Mouse (Mus musculus) ES-CJ7 (cell line): ENCODE data around the gene Dppa4.
A peak's percentile ranks its signal among the peaks of the same experiment; 100 is the strongest.

Source experiments
- DNase-seq: peaks from one replicate; pipeline ENCODE4 v3.0.0; 2011; ENCODE audit warnings: low read depth, low spot score

The Dppa4 gene

DNA sequence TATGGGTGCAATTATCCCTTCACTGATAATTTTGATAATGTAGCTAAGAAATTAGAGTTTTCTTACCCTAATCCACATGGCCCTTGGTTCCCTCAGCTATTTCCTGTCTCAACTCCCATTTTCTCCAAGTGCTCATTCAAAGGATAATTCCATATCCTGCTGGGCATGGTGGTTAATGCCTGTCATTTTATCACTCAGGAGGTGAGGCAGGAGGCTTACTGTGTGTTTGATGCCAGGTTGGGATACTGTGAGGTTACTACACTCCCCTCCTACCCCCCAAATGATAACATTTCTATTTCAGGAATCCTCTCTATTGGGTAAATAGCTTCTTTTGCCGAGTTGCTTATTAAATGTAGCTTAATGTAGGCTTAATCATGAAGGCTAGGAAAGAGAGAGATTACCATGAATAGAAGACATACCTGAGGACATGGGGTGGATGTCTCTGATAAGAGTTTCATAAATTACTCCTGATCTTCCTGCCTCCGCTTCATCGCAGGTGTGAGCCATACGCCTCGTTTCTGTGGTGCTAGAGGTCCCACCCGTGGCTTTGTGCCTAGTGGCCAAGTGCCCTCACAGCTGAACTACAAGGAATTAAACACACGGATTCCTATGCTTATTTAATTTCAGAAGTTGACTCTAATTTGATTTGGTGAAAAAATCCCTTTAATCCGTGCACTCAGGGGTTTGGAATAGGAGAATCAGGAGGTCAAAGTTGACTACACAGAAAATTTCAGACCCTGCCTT, 40.2 kb downstream of the Dppa4 start:
- DNase-seq, result no peak

DNA sequence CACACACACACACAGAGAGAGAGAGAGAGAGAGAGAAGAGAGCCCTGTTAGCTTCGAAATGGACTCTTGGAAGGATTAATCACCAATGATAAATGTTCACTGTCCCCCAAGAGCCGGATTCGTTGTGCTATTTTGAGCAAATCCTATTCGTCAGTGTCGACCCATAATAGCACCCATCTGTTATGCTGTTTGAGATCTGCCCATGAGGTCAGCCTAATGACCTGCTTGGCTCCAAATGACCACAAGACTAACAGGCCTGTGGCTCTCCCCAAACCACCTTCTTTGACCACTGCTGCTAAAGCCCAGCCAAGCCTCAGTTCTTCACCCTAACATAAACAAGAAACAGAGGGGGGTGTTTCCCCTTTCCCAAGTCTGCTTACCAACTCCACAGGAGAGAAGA, 43.4 kb downstream of the Dppa4 start:
- no peak for DNase-seq

DNA sequence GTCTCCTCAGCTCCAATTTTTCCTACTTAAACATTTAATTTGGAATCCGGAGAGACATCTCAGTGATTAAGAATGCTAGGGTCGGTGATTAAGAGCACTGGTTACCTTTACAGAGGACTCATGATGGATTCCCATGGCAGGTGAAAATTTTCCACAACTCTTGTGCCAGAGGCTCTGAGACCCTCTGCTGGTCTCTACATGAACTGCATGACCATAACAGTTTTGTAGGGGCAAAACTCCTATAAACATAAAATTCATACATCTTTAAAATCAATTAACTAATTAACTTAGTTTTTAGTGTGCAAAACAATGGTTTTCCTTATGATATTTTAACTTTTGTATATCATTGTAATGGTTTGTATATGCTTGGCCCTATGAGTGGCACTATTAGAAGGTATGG, 44.9 kb downstream of the Dppa4 start:
- peak; percentile 39 for DNase-seq

DNA sequence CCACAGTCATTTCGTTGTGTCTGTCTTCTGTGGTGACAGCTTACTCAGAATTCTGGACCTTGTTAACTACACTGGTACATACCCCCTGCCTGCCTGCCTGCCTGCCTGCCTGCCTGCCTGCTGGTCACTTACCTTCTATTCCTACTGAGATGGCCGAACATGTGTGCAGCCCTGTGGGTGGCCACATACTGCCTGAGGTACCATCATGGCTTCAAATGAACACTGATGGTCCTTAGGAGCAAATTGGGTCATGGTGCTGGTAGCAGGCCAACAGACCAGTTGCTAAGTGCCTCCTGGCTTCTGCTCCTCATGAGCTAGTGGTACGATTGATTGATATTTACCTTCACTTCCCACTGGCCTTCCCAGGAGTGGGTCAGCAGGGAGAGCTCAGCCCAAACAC, 48.3 kb downstream of the Dppa4 start:
- no peak for DNase-seq

DNA sequence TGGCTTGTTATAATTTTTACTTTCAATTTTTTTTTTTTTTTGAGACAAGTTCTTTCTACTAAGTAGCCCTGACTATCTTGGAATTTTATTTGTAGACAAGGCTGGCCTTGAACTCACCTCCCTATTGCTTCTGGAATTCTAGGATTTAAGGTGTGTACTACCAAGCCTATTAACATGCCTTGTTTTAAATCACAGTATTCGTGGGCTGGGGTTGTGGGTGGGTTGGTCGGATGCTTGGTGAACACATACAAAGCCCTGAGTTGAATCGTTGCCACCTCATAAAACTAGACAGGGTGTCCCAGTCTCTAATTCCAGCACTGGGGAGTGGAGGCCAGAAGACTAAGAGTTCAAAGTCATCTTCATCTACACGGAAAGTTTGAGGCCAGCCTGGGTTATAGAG, 51.8 kb downstream of the Dppa4 start:
- no peak for DNase-seq
